Mouse (Mus musculus) MN1 (cell line): ENCODE data around the gene Gm6899.

ENCODE experiments used
- DNase-seq: peaks from one replicate; pipeline ENCODE4 v3.0.0-alpha.2; 2016; ENCODE audit warnings: low spot score

Gm6899 gene

GRCm38 (mm10) chr11:26593061-26594059 lies at the start of gene Gm6899, which contains the start of gene Vrk2:
Gm6899 (plus strand) TSS chr11:26593241.
Vrk2 (minus strand) TSS chr11:26593999.
- no peak for DNase-seq

- no peak for DNase-seq
Observed at GRCm38 (mm10) chr11:26551551-26551950, 41.5 kb upstream of the Gm6899 start.

- no peak for DNase-seq
Observed at GRCm38 (mm10) chr11:26585409-26586366, 7.4 kb upstream of the Gm6899 start.

- DNase-seq, result no peak
Observed at GRCm38 (mm10) chr11:26586367-26587183, 6.5 kb upstream of the Gm6899 start.

GRCm38 (mm10) chr11:26587184-26587524 lies 5.9 kb upstream of the Gm6899 start:
- DNase-seq, result no peak

- DNase-seq, result no peak
Observed at GRCm38 (mm10) chr11:26592395-26593053, 517 bp upstream of the Gm6899 start.

GRCm38 (mm10) chr11:26594487-26594886 lies 1.4 kb downstream of the Gm6899 start:
- DNase-seq, result no peak

GRCm38 (mm10) chr11:26596186-26596585 lies 3.1 kb downstream of the Gm6899 start:
- no peak for DNase-seq

GRCm38 (mm10) chr11:26597145-26597544 lies 4.1 kb downstream of the Gm6899 start:
- DNase-seq, result no peak

- DNase-seq, result no peak
Observed at GRCm38 (mm10) chr11:26597761-26598160, 4.7 kb downstream of the Gm6899 start.

GRCm38 (mm10) chr11:26598876-26599275 lies 5.8 kb downstream of the Gm6899 start:
- no peak for DNase-seq

- DNase-seq, result no peak
Observed at GRCm38 (mm10) chr11:26600692-26601091, 7.7 kb downstream of the Gm6899 start.

- DNase-seq, result no peak
Observed at GRCm38 (mm10) chr11:26601571-26602175, 8.6 kb downstream of the Gm6899 start.

- DNase-seq, result no peak
Observed at GRCm38 (mm10) chr11:26604061-26604655, 11.1 kb downstream of the Gm6899 start.

GRCm38 (mm10) chr11:26608795-26609194 lies 15.8 kb downstream of the Gm6899 start:
- DNase-seq, result no peak

- DNase-seq, result no peak
Observed at GRCm38 (mm10) chr11:26618475-26619223, 25.6 kb downstream of the Gm6899 start.

- no peak for DNase-seq
Observed at GRCm38 (mm10) chr11:26622727-26623126, 29.7 kb downstream of the Gm6899 start.

- DNase-seq, result no peak
Observed at GRCm38 (mm10) chr11:26636239-26636638, 43.2 kb downstream of the Gm6899 start.

- DNase-seq, result no peak
Observed at GRCm38 (mm10) chr11:26640314-26640785, 47.3 kb downstream of the Gm6899 start.
